Mouse (Mus musculus): ENCODE measurements around the gene Rreb1. TPM values are rescaled to one million over a fixed set of nuclear protein-coding genes. Genes with fewer than 3 reads are reported as not detected.

Gene Rreb1
- polyA plus RNA-seq, 1 experiment from 2014 or later = 4.4 TPM

GRCm38 (mm10) chr13:37992638-37993371 lies 214.6 kb downstream of the Rreb1 start:
- Histone ChIP-seq H3K27ac (ENCODE audit: low read depth) (peak overlapping the region; percentile 88), H3K9ac (replicated peaks) (peak overlapping the region; percentile 91), H3K27me3 (ENCODE audit: insufficient read depth, low read length) (no peaks in the 10 kb centered on the region), H3K4me1 (ENCODE audit: insufficient read depth) (peaks cover 21% of the 10 kb centered on the region), H3K9me3 (ENCODE audit: low read length) (no peaks in the 10 kb centered on the region), H3K36me3 (replicated peaks; ENCODE audit: insufficient read depth, low read length) (peaks cover 36% of the 10 kb centered on the region), H3K4me3 (ENCODE audit: low read depth, low read length) (peak overlapping the region; percentile 92), H3K4me2 (ENCODE audit: low read depth, low read length) (peak overlapping the region; percentile 73)
- no peak for ATAC-seq
- no peak for DNase-seq
- TF ChIP-seq EP300 (IDR thresholded peaks at IDR 0.05; ENCODE audit: low read depth) = no peak
- TF ChIP-seq CTCF (IDR thresholded peaks at IDR 0.05; ENCODE audit: low read depth) = no peak
- WGBS (ENCODE audit: insufficient replicate concordance) = 5% methylated on average over 10 of the region's 10 CpGs

- TF ChIP-seq EP300 (IDR thresholded peaks at IDR 0.05; ENCODE audit: low read depth) = no peak
- TF ChIP-seq CTCF (IDR thresholded peaks at IDR 0.05; ENCODE audit: low read depth) = no peak
- Histone ChIP-seq H3K27ac (ENCODE audit: low read depth) (peak overlapping the region; percentile 88), H3K27me3 (ENCODE audit: insufficient read depth, low read length) (no peaks in the 10 kb centered on the region), H3K36me3 (replicated peaks; ENCODE audit: insufficient read depth, low read length) (peaks cover 31% of the 10 kb centered on the region), H3K9ac (replicated peaks) (peak overlapping the region; percentile 91), H3K4me3 (ENCODE audit: low read depth, low read length) (peak overlapping the region; percentile 92), H3K4me1 (ENCODE audit: insufficient read depth) (peaks cover 21% of the 10 kb centered on the region), H3K4me2 (ENCODE audit: low read depth, low read length) (peak overlapping the region; percentile 73), H3K9me3 (ENCODE audit: low read length) (no peaks in the 10 kb centered on the region)
- DNase-seq (no peak), ATAC-seq (no peak)
- whole genome bisulfite sequencing (ENCODE audit: insufficient replicate concordance) = under 1% methylated on average over 17 of the region's 17 CpGs
Observed at GRCm38 (mm10) chr13:37993376-37993703, 215.1 kb downstream of the Rreb1 start.

DNA sequence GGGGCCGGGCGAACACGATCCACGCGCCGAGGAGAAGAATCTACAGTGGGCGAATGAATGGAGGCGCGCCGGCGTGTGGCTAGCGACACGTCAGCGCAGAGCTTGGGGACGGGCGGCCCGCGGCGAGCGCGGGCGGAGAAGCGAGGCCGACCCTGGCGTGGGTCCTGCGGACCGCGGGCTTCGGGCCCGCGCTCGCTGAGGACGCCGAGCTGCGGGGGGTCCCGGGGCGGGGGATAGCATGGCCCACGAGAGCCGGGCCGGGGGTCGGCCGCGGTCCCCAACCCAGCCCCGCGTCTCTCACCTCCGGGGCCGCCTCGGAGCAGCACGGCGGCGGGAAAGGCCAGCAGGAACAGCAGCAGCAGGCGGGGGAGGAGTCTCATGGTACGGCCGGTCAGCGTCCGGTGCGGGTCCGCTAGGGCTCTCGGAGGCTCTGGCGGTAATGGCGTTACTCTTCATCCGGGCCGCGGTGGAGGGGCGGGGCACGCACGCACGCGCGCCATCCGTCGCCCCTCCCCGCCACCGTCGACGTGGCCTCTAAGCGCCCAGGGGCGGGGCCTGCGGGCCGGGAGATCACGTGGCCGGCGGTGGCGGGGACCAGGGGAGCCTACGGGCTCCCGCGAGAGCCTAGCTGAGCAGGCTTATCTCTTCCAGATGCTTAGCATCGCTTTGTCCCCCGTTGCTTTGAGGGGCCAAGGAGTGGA lies 215.7 kb downstream of the Rreb1 start, which contains the start of gene Ssr1:
Gene Ssr1 (minus strand): TSS at position 514 of the 701 bp plus-strand sequence.
- H3K9me3 ChIP-seq (ENCODE audit: low read length) = no peaks in the 10 kb centered on the region
- H3K27ac ChIP-seq (ENCODE audit: low read depth) = peak within 1 kb of the TSS; percentile 88
- H3K4me3 ChIP-seq (ENCODE audit: low read depth, low read length) = peak within 1 kb of the TSS; percentile 92
- ATAC-seq = peak; percentile 98
- peak; percentile 56; the same call in 1 of the 2 replicates for TF ChIP-seq EP300 (IDR thresholded peaks at IDR 0.05; ENCODE audit: low read depth)
- no peak for TF ChIP-seq CTCF (IDR thresholded peaks at IDR 0.05; ENCODE audit: low read depth)
- H3K36me3 ChIP-seq (replicated peaks; ENCODE audit: insufficient read depth, low read length) = peaks cover 27% of the 10 kb centered on the region
- peak; percentile 97 for DNase-seq
- H3K4me1 ChIP-seq (ENCODE audit: insufficient read depth) = peaks cover 21% of the 10 kb centered on the region
- H3K4me2 ChIP-seq (ENCODE audit: low read depth, low read length) = peak within 1 kb of the TSS; percentile 73
- under 1% methylated on average over 51 of the region's 89 CpGs for WGBS (ENCODE audit: insufficient replicate concordance)
- peak within 1 kb of the TSS; percentile 91 for H3K9ac ChIP-seq (replicated peaks)
- H3K27me3 ChIP-seq (ENCODE audit: insufficient read depth, low read length) = no peaks in the 10 kb centered on the region

DNA sequence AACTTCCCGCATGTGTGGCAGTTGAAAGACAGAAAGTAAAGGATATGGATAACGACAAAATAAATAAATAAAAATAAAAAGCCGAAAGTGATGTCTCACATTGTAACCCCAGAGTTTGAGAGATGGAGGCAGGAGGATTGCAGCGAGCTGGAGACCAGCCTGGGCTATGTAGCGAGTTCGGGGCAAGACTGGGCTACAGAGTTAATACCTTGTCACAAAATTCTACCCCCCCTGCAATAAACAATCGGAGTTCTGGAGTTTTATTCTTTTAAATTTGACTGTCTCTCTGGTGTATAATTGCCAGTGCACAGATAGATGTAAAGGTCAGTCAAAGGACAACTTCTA lies 216.2 kb downstream of the Rreb1 start:
- Histone ChIP-seq H3K27ac (ENCODE audit: low read depth) (no peak overlapping the region), H3K27me3 (ENCODE audit: insufficient read depth, low read length) (no peaks in the 10 kb centered on the region), H3K4me3 (ENCODE audit: low read depth, low read length) (peak overlapping the region; percentile 92), H3K9me3 (ENCODE audit: low read length) (no peaks in the 10 kb centered on the region), H3K4me2 (ENCODE audit: low read depth, low read length) (peak overlapping the region; percentile 73), H3K9ac (replicated peaks) (no peak overlapping the region), H3K36me3 (replicated peaks; ENCODE audit: insufficient read depth, low read length) (peaks cover 22% of the 10 kb centered on the region), H3K4me1 (ENCODE audit: insufficient read depth) (peaks cover 21% of the 10 kb centered on the region)
- no peak for DNase-seq
- ATAC-seq = peak; percentile 14
- TF ChIP-seq EP300 (IDR thresholded peaks at IDR 0.05; ENCODE audit: low read depth) (no peak; the same call in none of the 2 replicates), CTCF (IDR thresholded peaks at IDR 0.05; ENCODE audit: low read depth) (no peak)
- WGBS (ENCODE audit: insufficient replicate concordance) = 15% methylated on average over 7 of the region's 7 CpGs

GRCm38 (mm10) chr13:37999713-38000112 lies 221.5 kb downstream of the Rreb1 start:
- Histone ChIP-seq H3K4me2 (ENCODE audit: low read depth, low read length) (no peak overlapping the region), H3K27me3 (ENCODE audit: insufficient read depth, low read length) (no peaks in the 10 kb centered on the region), H3K4me1 (ENCODE audit: insufficient read depth) (peaks cover 8% of the 10 kb centered on the region), H3K36me3 (replicated peaks; ENCODE audit: insufficient read depth, low read length) (no peaks in the 10 kb centered on the region), H3K4me3 (ENCODE audit: low read depth, low read length) (no peak overlapping the region), H3K9ac (replicated peaks) (no peak overlapping the region), H3K9me3 (ENCODE audit: low read length) (no peaks in the 10 kb centered on the region), H3K27ac (ENCODE audit: low read depth) (no peak overlapping the region)
- DNase-seq (no peak), ATAC-seq (peak; percentile 94)
- 86% methylated on average over 3 of the region's 3 CpGs for WGBS (ENCODE audit: insufficient replicate concordance)
- TF ChIP-seq EP300 (IDR thresholded peaks at IDR 0.05; ENCODE audit: low read depth) (no peak; the same call in 1 of the 2 replicates), CTCF (IDR thresholded peaks at IDR 0.05; ENCODE audit: low read depth) (no peak)

Other genes with a start within 250 kb of the Rreb1 start
- gene Ssr1, start 215.8 kb downstream of the Rreb1 start, polyA plus RNA-seq (2015; fragmentation: Nextera tagmentation; extraction: Ambion mirVana) = 48.9 and 55.1 TPM in 2 replicates

All from liver, postnatal 0 days (tissue).